In genomic region chr12:112088609-112089324, GRCm38 (mm10) we compare ENCODE assay signal across 24 mouse cellular contexts. TPM values are rescaled to one million over a fixed set of nuclear protein-coding genes. Genes with fewer than 3 reads are reported as not detected.
DNase-seq lines count a peak whose midpoint lies in the region; ATAC-seq and TF ChIP-seq lines count a peak whose summit lies in the region.
"Had no signal": no experiment of that assay in that cellular context is flagged by ENCODE, and none has a peak within 500 bp of the region (broad histone marks: within the 10 kb centered on the region; RNA-seq: fewer than 3 reads in every experiment).

No protein-coding gene starts in this region.

- no peak for TF ChIP-seq CTCF in lung, postnatal 0 days (IDR thresholded peaks at IDR 0.05)
- TF ChIP-seq CTCF in MEL (IDR thresholded peaks at IDR 0.05 in 2 of 3, conservative IDR thresholded peaks at IDR 0.05 in 1 of 3; ENCODE audit: control insufficient read depth in 1 of 3, insufficient read depth in 1 of 3, low read depth in 2 of 3, low read length in 3 of 3, poor library complexity in 1 of 3, severe bottlenecking in 1 of 3): no peak

- no peaks in the 10 kb centered on the region for H3K4me1 ChIP-seq in lung, postnatal 0 days (ENCODE audit: insufficient read depth, low read depth, low read length)
- H3K4me1 ChIP-seq in MEL (ENCODE audit: control insufficient read depth in 1 of 2, insufficient read depth in 2 of 2, low read length in 2 of 2): no peaks in the 10 kb centered on the region
- peaks cover 9% of the 10 kb centered on the region; the same call in 1 of the 2 replicates for H3K4me1 ChIP-seq in limb, embryonic 10.5 days

- peak overlapping the region; percentile 11; the same call in 1 of the 2 replicates for H3K27ac ChIP-seq in lung, postnatal 0 days (ENCODE audit: low read length)
- no peak overlapping the region for H3K27ac ChIP-seq in MEL (ENCODE audit: control insufficient read depth, low read depth, low read length)
- no peak overlapping the region for H3K27ac ChIP-seq in limb, embryonic 10.5 days

- intact Hi-C loops in heart, postnatal 10 days (cut with DNase I): no loop called here

- WGBS in lung, postnatal 0 days: 17% methylated on average over 12 of the region's 12 CpGs
- WGBS in limb, embryonic 10.5 days: 58% methylated on average over 12 of the region's 12 CpGs

- ATAC-seq in lung, postnatal 0 days: peak; percentile 61
- ATAC-seq: activated CD4-positive, CD25-positive, alpha-beta regulatory T cell, adult 4 months; CD4-positive, CD25-positive, alpha-beta regulatory T cell, adult 4 months; Patski had no signal

- no peak overlapping the region for H3K4me2 ChIP-seq in lung, postnatal 0 days (replicated peaks; ENCODE audit: low read depth, low read length)

- H3K79me2 ChIP-seq in MEL (ENCODE audit: control insufficient read depth, insufficient read depth, low read length, poor library complexity): no peaks in the 10 kb centered on the region

- TF ChIP-seq RAD21 in MEL (IDR thresholded peaks at IDR 0.05; ENCODE audit: low read depth, low read length): no peak

- peak; percentile 71 for DNase-seq in lung, postnatal 0 days (ENCODE audit: low spot score)
- DNase-seq in lung, postnatal 10 days: no peak
- DNase-seq in MEL (ENCODE audit: low read depth, low spot score): no peak
- DNase-seq in fat pad, adult 2 months (ENCODE audit: extremely low read depth, low read depth, low spot score): peak; percentile 42
- DNase-seq in limb, embryonic 10.5 days (ENCODE audit: low spot score): peak; percentile 27
- DNase-seq in heart, adult 11 months: no peak
- no peak for DNase-seq in heart, postnatal 10 days
- DNase-seq in ovary, postnatal 10 days (ENCODE audit: low spot score): no peak
- DNase-seq: adrenal gland, adult 2 months; adrenal gland, adult 8-10 months; adrenal gland, postnatal 10 days; adrenal gland, postnatal 14 days; adrenal gland, postnatal 25 days; adrenal gland, postnatal 36 days; B cell, adult 2 months; cerebellum, adult 11 months; cerebellum, adult 11-12 months; cerebellum, adult 18-20 months had no signal

- H3K4me3 ChIP-seq in lung, postnatal 0 days (ENCODE audit: low read depth, low read length): no peak overlapping the region
- no peak overlapping the region for H3K4me3 ChIP-seq in MEL (ENCODE audit: control insufficient read depth in 1 of 2, insufficient read depth in 1 of 2, low read depth in 2 of 2, low read length in 2 of 2)
- H3K4me3 ChIP-seq in limb, embryonic 10.5 days: no peak overlapping the region

- no peaks in the 10 kb centered on the region; the same call in 1 of the 2 replicates for H3K27me3 ChIP-seq in lung, postnatal 0 days (replicated peaks; ENCODE audit: insufficient read depth, low read length)
- no peaks in the 10 kb centered on the region for H3K27me3 ChIP-seq in MEL (ENCODE audit: control insufficient read depth in 1 of 2, insufficient read depth in 2 of 2, low read length in 2 of 2)
- H3K27me3 ChIP-seq in limb, embryonic 10.5 days (ENCODE audit: low read depth, poor library complexity, severe bottlenecking): peaks cover 7% of the 10 kb centered on the region; the same call in 1 of the 2 replicates

- no peak for TF ChIP-seq POLR2A in MEL (IDR thresholded peaks at IDR 0.05; ENCODE audit: control insufficient read depth in 1 of 2, insufficient read depth in 1 of 2, low read depth in 1 of 2, low read length in 2 of 2, poor library complexity in 1 of 2)

- TF ChIP-seq EP300 in lung, postnatal 0 days (IDR thresholded peaks at IDR 0.05): peak; percentile 76
- TF ChIP-seq EP300 in MEL (IDR thresholded peaks at IDR 0.05; ENCODE audit: low read depth in 1 of 2, low read length in 2 of 2): no peak

- H3K9me3 ChIP-seq in lung, postnatal 0 days (ENCODE audit: low read length): no peaks in the 10 kb centered on the region
- peaks cover 9% of the 10 kb centered on the region for H3K9me3 ChIP-seq in MEL (replicated peaks; ENCODE audit: insufficient read depth, low read length)
- no peaks in the 10 kb centered on the region for H3K9me3 ChIP-seq in limb, embryonic 10.5 days (replicated peaks)
- H3K9me3 ChIP-seq: G1E had no signal

- no peak overlapping the region for H3K9ac ChIP-seq in lung, postnatal 0 days (replicated peaks; ENCODE audit: low read depth)
- no peak overlapping the region for H3K9ac ChIP-seq in MEL (ENCODE audit: control insufficient read depth, low read depth, low read length, poor library complexity, severe bottlenecking)

- no peaks in the 10 kb centered on the region for H3K36me3 ChIP-seq in lung, postnatal 0 days (ENCODE audit: insufficient read depth, low read length)
- no peaks in the 10 kb centered on the region for H3K36me3 ChIP-seq in MEL (ENCODE audit: control insufficient read depth in 1 of 2, insufficient read depth in 2 of 2, low read length in 2 of 2)
- no peaks in the 10 kb centered on the region for H3K36me3 ChIP-seq in limb, embryonic 10.5 days
- H3K36me3 ChIP-seq: G1E had no signal

TF ChIP-seq in MEL, 35 proteins besides CTCF, POLR2A, EP300 and RAD21:
- TF ChIP-seq MAX (IDR thresholded peaks at IDR 0.05; ENCODE audit: low read length): 0 out of 2 replicates have a peak, but pooled peaks have one; percentile 18
- no peak for TF ChIP-seq E2F4 (IDR thresholded peaks at IDR 0.05; ENCODE audit: borderline replicate concordance, low read depth, low read length)

RNA-seq across cellular contexts. Expression of gene Aspg, which starts 17.7 kb away (rescaled TPM):
- 2.5 and 2.6 TPM in 2 replicates for polyA plus RNA-seq in lung, postnatal 0 days (2015; fragmentation: Nextera tagmentation; extraction: Ambion mirVana)
- total RNA-seq in MEL (2012; rRNA removed): not detected in 2 replicates
- not detected for polyA plus RNA-seq in MEL (2012; ENCODE audit: insufficient read depth in 1 of 2, insufficient read length in 2 of 2, low read depth in 1 of 2, low replicate concordance in 2 of 2, missing spikeins in 1 of 2)
- polyA plus RNA-seq in limb, embryonic 10.5 days (2016; fragmentation: Nextera tagmentation; extraction: Ambion mirVana): 1.2 and 2.2 TPM in 2 replicates
- total RNA-seq in heart, postnatal 10 days (2021): 1 to 10 TPM; 1.5 to 2.9 TPM
- total RNA-seq: CH12.LX had no signal
- polyA plus RNA-seq: activated CD4-positive, CD25-positive, alpha-beta regulatory T cell, adult 4 months; CD4-positive, CD25-positive, alpha-beta regulatory T cell, adult 4 months; G1E had no signal

RNA-seq across cellular contexts. Expression of gene Kif26a, which starts 57.2 kb away (rescaled TPM):
- polyA plus RNA-seq in lung, postnatal 0 days (2015; fragmentation: Nextera tagmentation; extraction: Ambion mirVana): 2.9 and 3.0 TPM in 2 replicates
- total RNA-seq in MEL (2012; rRNA removed): 4.4 and 6.9 TPM in 2 replicates
- 1 to 10 TPM in 1 of 2 experiments, not detected in 1; 4.8 TPM for polyA plus RNA-seq in MEL (2012; ENCODE audit: insufficient read depth in 1 of 2, insufficient read length in 2 of 2, low read depth in 1 of 2, low replicate concordance in 2 of 2, missing spikeins in 1 of 2)
- polyA plus RNA-seq in limb, embryonic 10.5 days (2016; fragmentation: Nextera tagmentation; extraction: Ambion mirVana): 2.8 and 3.9 TPM in 2 replicates
- total RNA-seq in heart, postnatal 10 days (2021): 10 to 100 TPM; 33.4 to 33.5 TPM
- total RNA-seq: CH12.LX, G1E had no signal
- polyA plus RNA-seq: activated CD4-positive, CD25-positive, alpha-beta regulatory T cell, adult 4 months; C2C12; CD4-positive, CD25-positive, alpha-beta regulatory T cell, adult 4 months; G1E had no signal

Comparison
In these comparisons a context has a peak if more than half of its experiments do, and no peak if none do; other contexts are left out.
1. DNase-seq: peak in lung, postnatal 0 days (single experiment), fat pad, adult 2 months (single experiment) and limb, embryonic 10.5 days (single experiment); none in lung, postnatal 10 days (single experiment), MEL (single experiment), heart, adult 11 months (single experiment), heart, postnatal 10 days (0 of 2) and ovary, postnatal 10 days (single experiment).